Mouse (Mus musculus): Measurements from ENCODE around the gene Fhad1.

- TF ChIP-seq MXI1 (IDR thresholded peaks at IDR 0.05; ENCODE audit: low read depth, low read length): no peak
- TF ChIP-seq ZC3H11A (IDR thresholded peaks at IDR 0.05; ENCODE audit: low read depth, low read length): no peak
- no peak for TF ChIP-seq JUND (conservative IDR thresholded peaks at IDR 0.05; ENCODE audit: low read depth, low read length)
- no peak for TF ChIP-seq BHLHE40 (IDR thresholded peaks at IDR 0.05; ENCODE audit: low read depth, low read length)
- no peak for TF ChIP-seq GABPA (IDR thresholded peaks at IDR 0.05; ENCODE audit: insufficient replicate concordance, low read depth, low read length)
Observed at GRCm38 (mm10) chr4:142059841-142060193, 44.9 kb upstream of the Fhad1 start.
